Mouse (Mus musculus): ENCODE measurements around the gene Olfr1368. TPM values are rescaled to one million over a fixed set of nuclear protein-coding genes. Genes with fewer than 3 reads are reported as not detected.

Olfr1368 gene
- total RNA-seq, 2 experiments from 2014 or later, result not detected

Other genes starting within 250 kb of the Olfr1368 start
- gene Olfr1370, start 70.9 kb downstream of the Olfr1368 start, total RNA-seq (2021), result not detected
- not detected for gene Olfr1369-ps1, start 34.4 kb downstream of the Olfr1368 start, total RNA-seq (2021)
- gene Olfr263, start 16.2 kb downstream of the Olfr1368 start, total RNA-seq (2021), result not detected
- gene Trim27, start 33.6 kb upstream of the Olfr1368 start, total RNA-seq (2021), result 10 to 100 TPM; 35.5 to 40.3 TPM
- not detected for gene Gpx5, start 146.9 kb upstream of the Olfr1368 start, total RNA-seq (2021)
- not detected for gene Gpx6, start 166.3 kb upstream of the Olfr1368 start, total RNA-seq (2021)
- gene Olfr1367, start 201.0 kb upstream of the Olfr1368 start, total RNA-seq (2021), result not detected
- 1 to 10 TPM; 8.3 to 9.0 TPM for gene Zscan12, start 217.0 kb upstream of the Olfr1368 start, total RNA-seq (2021)